Mouse (Mus musculus) mammary gland, adult 2 months (tissue): Measurements from ENCODE around the gene Vmn1r93. TPM values are rescaled to one million over a fixed set of nuclear protein-coding genes. Genes with fewer than 3 reads are reported as not detected.

Experiments used
- polyA plus RNA-seq: library from polyadenylated mRNA; depleted of rRNA; stranded (reverse); fragments of >200 nt; gene quantifications from 2 replicates; pipeline ENCODE4 v1.2.3, GENCODE M21; 2012; ENCODE audit warnings: low replicate concordance; rRNA removed

The Vmn1r93 gene
- polyA plus RNA-seq: not detected in 2 replicates

DNA sequence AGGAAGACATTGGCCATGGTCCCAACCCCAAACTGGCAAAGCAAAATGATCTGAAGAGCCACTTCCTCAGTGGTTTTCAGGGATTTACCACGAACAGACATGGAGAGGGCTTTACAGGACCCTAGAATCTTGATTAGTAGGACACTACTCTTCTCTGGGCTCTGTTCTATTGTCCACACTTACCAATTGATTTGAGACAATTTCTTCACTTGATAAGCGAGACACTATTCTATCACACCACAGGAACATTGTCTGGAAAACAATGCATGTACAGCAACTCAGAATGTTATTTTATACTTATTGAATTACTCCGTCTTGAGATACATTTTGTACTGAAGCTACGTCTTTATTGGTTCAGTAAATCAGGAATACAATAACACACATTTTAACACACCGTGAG lies at the start of gene Vmn1r93:
Gene Vmn1r93 (minus strand): TSS at position 101 of the 400 bp plus-strand sequence.

DNA sequence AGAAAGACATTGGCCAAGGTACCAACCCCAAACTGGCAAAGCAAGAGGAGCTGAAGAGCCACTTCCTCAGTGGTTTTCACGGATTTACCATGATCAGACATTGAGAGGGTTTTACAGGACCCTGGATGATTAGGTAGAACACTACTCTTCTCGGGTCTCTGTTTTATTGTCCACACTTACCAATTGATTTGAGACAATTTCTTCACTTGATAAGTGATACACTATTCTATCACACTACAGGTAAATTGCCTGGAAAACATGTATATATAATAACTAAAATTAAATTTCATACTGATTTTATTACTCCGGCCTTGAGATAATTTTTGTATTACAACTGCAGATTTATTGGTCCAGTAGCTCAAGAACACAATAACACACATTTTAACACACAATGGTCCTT lies 29.4 kb upstream of the Vmn1r93 start, which contains the start of gene Vmn1r94:
Gene Vmn1r94 (minus strand): TSS at position 101 of the 400 bp plus-strand sequence.

DNA sequence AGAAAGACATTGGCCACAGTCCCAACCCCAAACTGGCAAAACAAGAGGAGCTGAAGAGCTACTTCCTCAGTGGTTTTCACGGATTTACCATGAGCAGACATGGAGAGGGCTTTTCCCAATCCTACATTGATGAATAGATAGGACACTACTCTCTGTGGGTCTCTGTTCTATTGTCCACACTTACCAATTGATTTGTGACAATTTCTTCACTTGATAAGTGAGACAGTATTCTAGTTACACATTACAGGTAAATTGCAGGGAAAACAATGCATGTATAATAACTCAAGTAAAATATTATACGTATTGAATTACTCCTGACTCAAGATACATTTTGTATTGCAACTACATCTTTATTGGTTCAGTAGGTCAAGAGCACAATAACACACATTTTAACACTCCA lies 16.4 kb downstream of the Vmn1r93 start, which contains the start of gene Gm16442:
Gene Gm16442 (minus strand): TSS at position 101 of the 400 bp plus-strand sequence.

DNA sequence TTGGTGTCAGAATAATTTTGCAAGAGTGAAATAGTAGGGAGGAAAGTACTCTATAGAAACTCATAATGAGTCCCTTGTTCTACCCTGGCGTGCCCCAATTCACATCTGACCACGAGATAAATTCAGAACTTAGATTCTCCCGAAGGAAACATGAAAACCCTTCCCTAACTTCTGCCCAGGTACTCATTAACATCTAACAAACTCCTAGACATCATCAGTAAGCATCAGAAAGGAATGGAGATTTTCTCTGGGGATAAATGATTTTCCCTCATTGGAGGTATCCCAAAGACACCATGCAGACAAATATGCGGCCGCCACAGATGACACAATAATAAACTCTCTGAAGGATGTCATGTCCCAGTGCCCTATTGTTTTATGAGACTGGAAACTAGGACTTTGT lies 39.5 kb downstream of the Vmn1r93 start, which contains the start of gene Vmn1r91:
Gene Vmn1r91 (plus strand): TSS at position 301 of the 400 bp plus-strand sequence.

Other genes with a start within 250 kb of the Vmn1r93 start
- gene Pvr, start 217.9 kb downstream of the Vmn1r93 start, polyA plus RNA-seq: 12.9 and 18.0 TPM in 2 replicates
- 1.3 and 2.0 TPM in 2 replicates for gene Igsf23, start 188.3 kb downstream of the Vmn1r93 start, polyA plus RNA-seq
- 0.13 and 0.19 TPM in 2 replicates for gene Ceacam20, start 173.7 kb downstream of the Vmn1r93 start, polyA plus RNA-seq
- gene Nlrp9b, start 147.6 kb downstream of the Vmn1r93 start, polyA plus RNA-seq: 0.10 TPM in 1 of 2 replicates, not detected in the other
- not detected in 2 replicates for gene Vmn1r91, start 39.4 kb downstream of the Vmn1r93 start, polyA plus RNA-seq
- not detected in 2 replicates for gene Gm16442, start 16.5 kb downstream of the Vmn1r93 start, polyA plus RNA-seq
- not detected in 2 replicates for gene Vmn1r94, start 29.3 kb upstream of the Vmn1r93 start, polyA plus RNA-seq
- gene Vmn1r95, start 54.6 kb upstream of the Vmn1r93 start, polyA plus RNA-seq: not detected in 2 replicates
- not detected in 2 replicates for gene Gm6164, start 66.5 kb upstream of the Vmn1r93 start, polyA plus RNA-seq
- not detected in 2 replicates for gene Gm4498, start 94.7 kb upstream of the Vmn1r93 start, polyA plus RNA-seq
- gene Gm5890, start 123.7 kb upstream of the Vmn1r93 start, polyA plus RNA-seq: not detected in 2 replicates
- not detected in 2 replicates for gene Gm4133, start 195.0 kb upstream of the Vmn1r93 start, polyA plus RNA-seq
- not detected in 2 replicates for gene Gm5728, start 236.3 kb upstream of the Vmn1r93 start, polyA plus RNA-seq